Mouse (Mus musculus) embryonic facial prominence, embryonic 12.5 days (tissue): ENCODE data around the gene Dnmt3b. TPM values are rescaled to one million over a fixed set of nuclear protein-coding genes. Genes with fewer than 3 reads are reported as not detected.

Experiments
- ATAC-seq: fragments of 200-750 bp; cut with Nextera tagmentation; 2 replicates; pipeline ENCODE4 v1.8.0; 2017; ENCODE audit not compliant: insufficient number of reproducible peaks, insufficient read depth, low FRiP score, low TSS enrichment
- H3K27ac ChIP-seq: fragments of 300-500 bp; sonication (generic); 2 replicates; pipeline ENCODE4 v1.5.1; 2016; ENCODE audit warnings: mild to moderate bottlenecking
- H3K27me3 ChIP-seq: fragments of 300-500 bp; sonication (generic); 2 replicates; pipeline ENCODE4 v1.6.1; 2016; ENCODE audit warnings: mild to moderate bottlenecking, moderate library complexity
- H3K36me3 ChIP-seq: fragments of 300-500 bp; sonication (generic); 2 replicates; pipeline ENCODE4 v1.6.1; 2016; ENCODE audit warnings: mild to moderate bottlenecking
- H3K4me1 ChIP-seq: fragments of 300-500 bp; sonication (generic); 2 replicates; pipeline ENCODE4 v1.6.1; 2016
- H3K4me2 ChIP-seq: fragments of 300-500 bp; sonication (generic); replicated peaks from 2 replicates; pipeline ENCODE4 v1.6.1; 2016; ENCODE audit warnings: mild to moderate bottlenecking, moderate library complexity
- H3K4me3 ChIP-seq: fragments of 300-500 bp; sonication (generic); 2 replicates; pipeline ENCODE4 v1.5.1; 2016; ENCODE audit warnings: mild to moderate bottlenecking
- H3K9ac ChIP-seq: fragments of 300-500 bp; sonication (generic); 2 replicates; pipeline ENCODE4 v1.6.1; 2016; ENCODE audit warnings: mild to moderate bottlenecking, moderate library complexity
- H3K9me3 ChIP-seq: fragments of 300-500 bp; sonication (generic); 2 replicates; pipeline ENCODE4 v1.6.1; 2016; ENCODE audit warnings: mild to moderate bottlenecking, moderate library complexity
- WGBS: fragments of 180-500 bp; shearing (Covaris S2); methylation state at CpG from one replicate; pipeline ENCODE4 v1.1.7; 2016; 5-methylcytosine and 5-hydroxymethylcytosine counted together
- polyA plus RNA-seq: library from polyadenylated mRNA; unstranded; fragments of >200 nt; fragmentation: Nextera tagmentation; extraction: Ambion mirVana; gene quantifications from 2 replicates; pipeline ENCODE4 v1.2.1, GENCODE M21; 2016

Gene Dnmt3b
- polyA plus RNA-seq, 1 experiment from 2014 or later, result 15.0 TPM

DNA sequence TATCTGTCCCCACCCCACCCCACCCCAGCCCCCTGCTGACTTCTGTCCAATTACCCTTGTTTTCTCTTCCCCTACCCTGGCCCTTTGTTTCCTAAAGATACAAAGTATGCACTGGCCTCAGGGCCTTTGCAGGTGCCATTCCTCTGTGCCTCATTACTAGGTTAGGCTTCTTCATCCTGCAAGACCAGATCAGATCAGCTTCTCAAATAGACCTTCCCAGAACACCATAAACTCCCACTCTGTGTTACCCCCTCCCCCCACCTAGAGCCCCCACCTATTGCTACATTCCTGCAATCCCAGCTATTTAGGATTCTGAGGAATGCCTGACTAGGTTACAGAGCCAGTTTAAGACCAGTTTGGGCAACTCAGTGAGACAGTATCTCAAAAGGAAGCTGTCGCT lies 37.5 kb upstream of the Dnmt3b start:
- 86% methylated on average over 1 of the region's 1 CpGs for WGBS
- Histone ChIP-seq H3K4me1 (peaks cover 16% of the 10 kb centered on the region), H3K4me3 (no peak overlapping the region), H3K4me2 (no peak overlapping the region), H3K9me3 (no peaks in the 10 kb centered on the region), H3K27ac (no peak overlapping the region), H3K27me3 (no peaks in the 10 kb centered on the region), H3K9ac (no peak overlapping the region), H3K36me3 (no peaks in the 10 kb centered on the region)
- no peak for ATAC-seq

DNA sequence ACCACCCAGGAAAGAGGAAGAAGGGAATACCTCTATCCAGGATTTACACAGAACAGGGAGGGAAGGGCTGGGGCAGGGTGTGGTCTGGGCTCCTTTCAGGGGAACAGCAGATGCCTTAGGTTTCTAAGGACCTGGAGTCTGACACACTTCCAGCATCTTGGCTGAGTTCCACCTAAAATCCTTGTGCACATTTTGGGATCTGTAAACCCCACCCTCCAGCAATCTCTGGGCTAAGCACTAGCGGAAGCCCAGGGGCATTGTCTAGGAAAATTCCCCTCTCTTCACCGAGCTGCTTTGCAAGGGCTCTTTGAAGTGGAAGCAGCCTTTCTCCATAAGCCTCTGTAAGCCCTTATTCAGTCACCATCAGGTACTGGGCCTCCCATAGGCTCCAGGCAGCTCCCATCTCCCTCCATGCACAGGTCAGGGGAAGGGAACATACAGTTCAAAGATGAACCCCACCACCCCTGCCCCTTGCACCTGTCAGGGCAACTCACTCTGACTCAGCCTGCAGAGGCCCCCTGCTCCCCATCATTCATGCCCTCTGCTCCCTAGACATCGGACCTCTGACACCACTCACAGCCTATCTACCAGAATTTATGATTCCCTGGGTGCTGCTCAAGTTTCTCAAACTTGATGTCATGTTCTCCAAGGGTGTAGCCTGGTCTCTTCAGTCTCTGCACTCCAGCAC lies 36.5 kb upstream of the Dnmt3b start:
- no peak; the same call in 1 of the 2 replicates for ATAC-seq
- Histone ChIP-seq H3K27ac (no peak overlapping the region), H3K4me3 (no peak overlapping the region), H3K4me2 (no peak overlapping the region), H3K9me3 (no peaks in the 10 kb centered on the region), H3K4me1 (peaks cover 16% of the 10 kb centered on the region), H3K27me3 (no peaks in the 10 kb centered on the region), H3K9ac (no peak overlapping the region), H3K36me3 (0 out of 2 replicates have a peak, but pooled peaks cover under 1% of the 10 kb centered on the region)
- 40% methylated on average over 3 of the region's 3 CpGs for WGBS

- H3K36me3 ChIP-seq, result peaks cover 41% of the 10 kb centered on the region
- no peak overlapping the region for H3K9ac ChIP-seq
- no peak overlapping the region for H3K4me2 ChIP-seq
- 92% methylated on average over 3 of the region's 3 CpGs for WGBS
- no peak for ATAC-seq
- H3K27me3 ChIP-seq, result no peaks in the 10 kb centered on the region
- no peaks in the 10 kb centered on the region for H3K9me3 ChIP-seq
- H3K27ac ChIP-seq, result no peak overlapping the region
- 0 out of 2 replicates have a peak, but pooled peaks cover 4% of the 10 kb centered on the region for H3K4me1 ChIP-seq
- H3K4me3 ChIP-seq, result no peak overlapping the region
Measured at GRCm38 (mm10) chr2:153616893-153617292, 32.4 kb upstream of the Dnmt3b start.

GRCm38 (mm10) chr2:153618439-153618838 lies 30.8 kb upstream of the Dnmt3b start:
- WGBS, result 92% methylated on average over 6 of the region's 6 CpGs
- Histone ChIP-seq H3K4me2 (no peak overlapping the region), H3K27ac (no peak overlapping the region), H3K9ac (no peak overlapping the region), H3K9me3 (no peaks in the 10 kb centered on the region), H3K36me3 (peaks cover 57% of the 10 kb centered on the region), H3K27me3 (no peaks in the 10 kb centered on the region), H3K4me3 (no peak overlapping the region), H3K4me1 (no peaks in the 10 kb centered on the region)
- ATAC-seq, result no peak

GRCm38 (mm10) chr2:153618889-153619288 lies 30.4 kb upstream of the Dnmt3b start:
- H3K4me1 ChIP-seq, result no peaks in the 10 kb centered on the region
- WGBS, result 84% methylated on average over 10 of the region's 10 CpGs
- H3K4me3 ChIP-seq, result no peak overlapping the region
- H3K27ac ChIP-seq, result no peak overlapping the region
- ATAC-seq, result no peak
- peaks cover 61% of the 10 kb centered on the region for H3K36me3 ChIP-seq
- no peak overlapping the region for H3K9ac ChIP-seq
- no peaks in the 10 kb centered on the region for H3K27me3 ChIP-seq
- H3K9me3 ChIP-seq, result no peaks in the 10 kb centered on the region
- H3K4me2 ChIP-seq, result no peak overlapping the region

GRCm38 (mm10) chr2:153622449-153622848 lies 26.8 kb upstream of the Dnmt3b start:
- no peak overlapping the region for H3K4me3 ChIP-seq
- H3K27me3 ChIP-seq, result no peaks in the 10 kb centered on the region
- H3K36me3 ChIP-seq, result peaks cover 84% of the 10 kb centered on the region
- no peak overlapping the region for H3K27ac ChIP-seq
- WGBS, result 57% methylated on average over 10 of the region's 10 CpGs
- ATAC-seq, result no peak
- H3K9ac ChIP-seq, result no peak overlapping the region
- no peaks in the 10 kb centered on the region for H3K4me1 ChIP-seq
- no peak overlapping the region for H3K4me2 ChIP-seq
- no peaks in the 10 kb centered on the region for H3K9me3 ChIP-seq

- ATAC-seq, result no peak
- Histone ChIP-seq H3K4me1 (peaks cover 8% of the 10 kb centered on the region), H3K4me2 (no peak overlapping the region; the same call in 1 of the 2 replicates), H3K4me3 (no peak overlapping the region), H3K36me3 (peaks cover 22% of the 10 kb centered on the region), H3K9ac (no peak overlapping the region), H3K9me3 (no peaks in the 10 kb centered on the region), H3K27ac (no peak overlapping the region), H3K27me3 (no peaks in the 10 kb centered on the region)
- WGBS, result 95% methylated on average over 3 of the region's 3 CpGs
Measured at GRCm38 (mm10) chr2:153630950-153631349, 18.3 kb upstream of the Dnmt3b start.

DNA sequence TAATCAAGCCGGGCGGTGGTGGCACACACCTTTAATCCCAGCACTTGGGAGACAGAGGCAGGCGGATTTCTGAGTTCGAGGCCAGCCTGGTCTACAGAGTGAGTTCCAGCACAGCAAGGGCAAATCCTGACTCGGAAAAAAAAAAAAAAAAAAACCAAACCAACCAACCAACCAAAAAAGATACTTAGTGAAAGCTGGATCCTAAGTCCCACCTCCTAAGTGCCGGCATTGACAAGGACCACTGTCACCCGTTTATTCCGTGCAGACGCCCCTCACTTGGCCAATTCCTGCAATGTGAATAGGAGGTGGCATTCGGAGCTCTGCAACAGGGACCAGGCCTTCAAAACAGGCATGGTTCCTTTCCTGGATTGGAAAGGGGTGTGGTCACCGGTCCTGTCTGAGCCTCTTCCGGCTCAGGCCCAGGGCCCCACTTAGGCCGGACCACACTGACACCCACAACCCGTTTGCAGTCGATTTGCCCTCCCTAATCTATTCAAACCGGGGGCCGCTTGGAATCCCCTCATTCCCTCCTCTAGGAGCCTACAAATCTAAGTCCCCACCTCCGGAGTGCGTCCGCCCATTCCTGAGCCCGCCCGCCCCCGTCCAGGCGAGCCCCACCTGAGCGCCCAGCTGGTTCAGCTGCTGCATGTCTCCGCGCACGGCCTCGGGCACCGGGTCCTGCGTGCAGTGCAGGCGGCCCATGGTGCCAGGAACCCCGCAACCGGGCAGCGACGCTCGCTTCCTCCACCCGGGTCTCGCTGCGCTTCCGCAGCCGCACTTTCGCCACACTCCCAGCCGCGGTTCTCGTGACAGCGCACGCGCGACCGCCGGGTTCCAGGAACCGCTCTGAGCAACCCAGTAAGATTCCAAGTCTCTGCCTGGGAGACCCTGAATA lies 17.0 kb upstream of the Dnmt3b start, which contains the start of gene Commd7:
TSS of gene Commd7 (minus strand) at position 806 of the 895 bp plus-strand sequence.
- peak within 1 kb of the TSS; percentile 90 for H3K9ac ChIP-seq
- H3K4me1 ChIP-seq, result peaks cover 8% of the 10 kb centered on the region
- H3K27me3 ChIP-seq, result no peaks in the 10 kb centered on the region
- H3K4me2 ChIP-seq, result peak within 1 kb of the TSS; percentile 57
- peaks cover 13% of the 10 kb centered on the region for H3K36me3 ChIP-seq
- ATAC-seq, result peak; percentile 61
- peak within 1 kb of the TSS; percentile 93 for H3K27ac ChIP-seq
- no peaks in the 10 kb centered on the region for H3K9me3 ChIP-seq
- 4% methylated on average over 53 of the region's 53 CpGs for WGBS
- peak within 1 kb of the TSS; percentile 95 for H3K4me3 ChIP-seq

DNA sequence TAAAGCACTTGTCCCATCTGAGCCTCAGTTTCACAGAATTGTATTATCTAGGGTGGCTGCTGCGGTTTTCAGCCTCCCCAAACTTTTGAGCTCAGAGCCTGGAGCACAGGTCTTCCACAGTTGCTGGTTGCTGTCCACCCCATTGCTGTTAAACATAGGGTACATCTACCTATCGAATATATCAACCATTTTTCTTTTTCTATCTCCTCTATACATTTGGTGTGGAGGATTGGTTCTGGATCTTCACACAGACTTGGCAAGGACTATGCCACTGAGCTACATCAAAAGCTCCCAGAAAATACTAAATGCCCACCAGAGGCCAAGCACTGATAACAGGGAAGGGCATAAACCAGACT lies 16.4 kb upstream of the Dnmt3b start:
- no peak for ATAC-seq
- Histone ChIP-seq H3K4me3 (peak overlapping the region; percentile 95), H3K9ac (peak overlapping the region; percentile 90), H3K9me3 (no peaks in the 10 kb centered on the region), H3K27ac (peak overlapping the region; percentile 93), H3K4me2 (peak overlapping the region; percentile 57), H3K36me3 (peaks cover 7% of the 10 kb centered on the region), H3K4me1 (peaks cover 8% of the 10 kb centered on the region), H3K27me3 (no peaks in the 10 kb centered on the region)
- 33% methylated on average over 2 of the region's 2 CpGs for WGBS

GRCm38 (mm10) chr2:153633259-153633658 lies 16.0 kb upstream of the Dnmt3b start:
- Histone ChIP-seq H3K27me3 (no peaks in the 10 kb centered on the region), H3K4me2 (no peak overlapping the region; the same call in 1 of the 2 replicates), H3K36me3 (peaks cover 3% of the 10 kb centered on the region), H3K9me3 (no peaks in the 10 kb centered on the region), H3K4me3 (0 out of 2 replicates have a peak overlapping the region, but pooled peaks have one; percentile 95), H3K27ac (no peak overlapping the region), H3K9ac (no peak overlapping the region), H3K4me1 (peaks cover 8% of the 10 kb centered on the region)
- no peak for ATAC-seq
- WGBS, result 83% methylated on average over 5 of the region's 5 CpGs

DNA sequence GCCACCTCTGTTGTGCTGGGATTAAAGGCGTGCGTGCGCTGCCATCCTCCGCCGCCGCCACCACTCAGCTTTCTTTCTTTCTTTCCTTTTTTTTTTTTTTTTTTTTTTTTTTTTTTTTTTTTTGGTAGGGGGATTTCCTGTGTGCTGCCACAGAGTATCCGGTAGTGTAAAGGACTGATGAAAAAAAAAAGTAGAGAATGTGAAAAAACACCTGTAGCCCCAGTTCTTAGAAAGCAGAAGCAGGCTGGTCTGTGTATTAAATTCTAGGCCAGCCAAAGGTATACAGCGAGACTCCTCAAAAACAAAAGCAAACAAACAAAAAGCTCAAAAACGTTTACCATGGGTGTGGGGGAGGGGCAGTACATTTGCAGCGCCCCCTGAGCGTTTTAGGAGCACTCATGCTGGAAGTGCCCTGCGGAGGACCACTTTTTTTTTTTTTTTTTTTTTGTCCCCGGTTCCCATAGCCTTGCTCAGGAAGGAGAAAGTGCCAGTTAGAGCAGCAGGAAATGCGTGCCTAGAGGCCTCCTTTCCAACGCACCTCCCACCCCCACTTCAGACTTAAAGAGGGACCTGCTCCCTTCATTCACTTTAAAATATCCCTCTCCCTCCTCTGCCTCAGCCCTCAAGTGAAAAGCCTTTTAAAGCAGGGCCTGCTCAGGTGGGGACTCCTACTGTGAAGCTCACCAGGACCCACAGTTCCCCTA lies 10.1 kb upstream of the Dnmt3b start:
- Histone ChIP-seq H3K4me1 (no peaks in the 10 kb centered on the region), H3K9me3 (no peaks in the 10 kb centered on the region), H3K4me2 (no peak overlapping the region), H3K4me3 (no peak overlapping the region), H3K36me3 (no peaks in the 10 kb centered on the region), H3K27me3 (no peaks in the 10 kb centered on the region), H3K27ac (no peak overlapping the region), H3K9ac (no peak overlapping the region)
- ATAC-seq, result no peak
- WGBS, result 16% methylated on average over 15 of the region's 15 CpGs
